18 mouse cellular contexts compared by ENCODE assay signal in genomic region chr11:121326681-121327080, GRCm38 (mm10).
"Had no signal": no experiment of that assay in that cellular context is flagged by ENCODE, and none has a peak within 500 bp of the region (broad histone marks: within the 10 kb centered on the region; RNA-seq: fewer than 3 reads in every experiment).

No protein-coding gene starts in this region.

- H3K4me1 ChIP-seq: heart, embryonic 10.5 days; heart, embryonic 12.5 days; hindbrain, embryonic 13.5 days; hindbrain, embryonic 15.5 days; limb, embryonic 10.5 days; limb, embryonic 12.5 days had no signal

- DNase-seq: gastrocnemius, postnatal 14 days; gastrocnemius, postnatal 36 days; heart, adult 18-20 months; heart, postnatal 10 days; heart, postnatal 36 days; layer of hippocampus, adult 9-11 months; layer of hippocampus, postnatal 36 days; liver; liver, embryonic 13.5 days; liver, postnatal 0 days had no signal

- H3K9me3 ChIP-seq: heart, embryonic 10.5 days; hindbrain, embryonic 13.5 days; hindbrain, embryonic 15.5 days; limb, embryonic 10.5 days; liver, embryonic 13.5 days; liver, embryonic 15.5 days had no signal

- H3K9ac ChIP-seq: heart, embryonic 12.5 days; hindbrain, embryonic 13.5 days; hindbrain, embryonic 15.5 days; limb, embryonic 12.5 days; liver, embryonic 13.5 days; liver, embryonic 15.5 days; liver, postnatal 0 days had no signal

- ATAC-seq: hindbrain, postnatal 0 days had no signal

- H3K27ac ChIP-seq: heart, embryonic 10.5 days; hindbrain, embryonic 13.5 days; hindbrain, embryonic 15.5 days; hindbrain, postnatal 0 days; limb, embryonic 10.5 days; limb, embryonic 12.5 days; liver, embryonic 13.5 days; liver, embryonic 15.5 days had no signal

- H3K4me3 ChIP-seq: heart, embryonic 10.5 days; heart, embryonic 12.5 days; hindbrain, embryonic 13.5 days; hindbrain, embryonic 15.5 days; limb, embryonic 10.5 days; limb, embryonic 12.5 days; liver, embryonic 13.5 days; liver, embryonic 15.5 days had no signal

- H3K4me2 ChIP-seq: heart, embryonic 12.5 days; hindbrain, embryonic 13.5 days; hindbrain, embryonic 15.5 days; limb, embryonic 12.5 days; liver, embryonic 13.5 days; liver, embryonic 15.5 days had no signal

- H3K27me3 ChIP-seq: heart, embryonic 12.5 days; hindbrain, embryonic 13.5 days; hindbrain, embryonic 15.5 days; limb, embryonic 12.5 days; liver, embryonic 13.5 days; liver, embryonic 15.5 days had no signal
